Mouse (Mus musculus) adrenal gland, adult 8-10 months (tissue): ENCODE measurements around the gene Boc. TPM values are rescaled to one million over a fixed set of nuclear protein-coding genes. Genes with fewer than 3 reads are reported as not detected.
"Not testable (repeated sequence)": the region's sequence is repeated elsewhere in the genome, so short reads cannot be mapped to it uniquely, and the experiment has no call there.

Source experiments
- DNase-seq: peaks from one replicate; pipeline ENCODE4 v3.0.0; 2022
- microRNA-seq, 2 experiments: library from miRNA; unstranded; fragments of <30 nt; microRNA quantifications; one replicate each; pipeline ENCODE4 v1.2.0; 2022
- total RNA-seq, 4 experiments: library from RNA; stranded (reverse); gene quantifications; 2 replicates each; pipeline ENCODE4 v1.2.4; 2022

Boc gene
- total RNA-seq, 4 experiments from 2014 or later: 45.6 to 89.0 (median 65.4) TPM

DNA sequence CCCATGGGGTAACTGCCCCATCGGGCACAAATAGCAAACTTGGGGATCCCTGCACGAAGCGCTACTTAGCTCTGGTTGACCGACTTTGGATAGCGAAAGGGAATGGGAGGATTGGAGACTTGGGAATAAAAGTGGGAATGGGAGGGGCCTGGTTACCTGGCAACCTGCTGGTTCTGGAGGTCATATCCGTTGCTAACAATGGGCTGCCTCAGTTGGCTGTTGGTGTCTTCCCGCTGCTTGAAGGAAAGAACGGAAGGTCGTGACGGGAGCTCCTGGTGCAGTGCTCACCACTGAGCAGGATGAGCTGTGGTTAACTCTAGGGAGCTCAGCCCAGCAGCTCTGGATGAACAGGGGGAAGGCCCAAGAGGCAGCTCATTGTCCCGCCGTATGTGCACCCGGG lies 71.5 kb downstream of the Boc start:
- DNase-seq: no peak

DNA sequence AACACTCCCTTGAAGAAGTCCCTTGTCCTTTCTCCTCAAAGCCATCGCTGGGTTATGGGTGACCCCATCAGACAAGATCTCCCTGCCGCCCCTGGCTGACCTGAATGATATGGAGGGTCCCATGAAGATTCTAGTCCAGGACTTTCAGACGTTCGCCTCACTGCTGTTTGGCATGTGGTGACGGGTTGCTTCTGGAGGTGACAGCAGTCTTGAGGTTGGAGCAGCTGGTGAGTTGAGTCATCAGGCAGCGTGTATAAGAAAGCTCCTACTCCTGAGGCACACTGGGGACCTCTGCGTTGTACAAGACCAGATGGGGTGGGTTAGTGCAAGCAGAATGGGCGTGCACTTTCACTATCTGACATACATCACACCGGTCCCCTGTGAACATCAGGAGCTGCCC lies 72.1 kb downstream of the Boc start:
- no peak for DNase-seq

DNA sequence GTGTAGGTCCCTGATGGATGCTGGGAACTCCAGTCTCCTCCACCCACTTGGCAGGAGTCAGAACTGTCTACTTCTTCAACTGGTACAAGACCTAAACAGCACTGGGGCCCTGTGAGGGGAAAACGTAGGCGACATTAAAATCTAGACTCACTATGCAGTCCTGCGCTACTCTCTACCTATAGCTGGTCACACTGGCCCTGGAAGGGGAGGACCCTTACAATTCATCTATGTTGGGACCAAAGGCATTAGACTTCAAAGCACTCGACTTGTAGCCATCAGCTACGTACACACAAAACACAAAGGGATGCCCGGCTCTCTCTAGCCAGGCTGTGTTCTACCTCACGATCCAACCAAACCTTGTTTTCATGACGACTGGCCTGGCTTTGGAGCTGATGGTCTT lies 73.0 kb downstream of the Boc start:
- no peak for DNase-seq

DNA sequence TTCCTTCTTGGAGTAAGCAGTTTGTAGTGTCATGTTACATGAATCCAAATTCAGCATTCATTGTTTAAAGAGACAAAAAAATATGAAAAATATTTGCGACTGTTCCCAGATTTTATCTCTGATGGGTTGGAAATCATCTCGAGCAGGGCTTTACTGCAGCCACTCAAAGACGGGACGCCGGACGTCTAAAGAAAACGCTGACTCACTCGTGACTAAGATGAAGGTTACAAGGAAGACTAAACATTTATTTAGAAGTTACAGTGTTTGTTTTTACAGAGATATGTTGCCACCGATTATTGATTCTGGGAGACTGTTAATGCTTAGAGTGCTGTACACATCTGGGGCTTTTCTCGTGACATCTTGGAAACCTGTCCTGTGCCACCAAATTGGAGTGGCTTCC lies 73.9 kb downstream of the Boc start:
- no peak for DNase-seq

DNA sequence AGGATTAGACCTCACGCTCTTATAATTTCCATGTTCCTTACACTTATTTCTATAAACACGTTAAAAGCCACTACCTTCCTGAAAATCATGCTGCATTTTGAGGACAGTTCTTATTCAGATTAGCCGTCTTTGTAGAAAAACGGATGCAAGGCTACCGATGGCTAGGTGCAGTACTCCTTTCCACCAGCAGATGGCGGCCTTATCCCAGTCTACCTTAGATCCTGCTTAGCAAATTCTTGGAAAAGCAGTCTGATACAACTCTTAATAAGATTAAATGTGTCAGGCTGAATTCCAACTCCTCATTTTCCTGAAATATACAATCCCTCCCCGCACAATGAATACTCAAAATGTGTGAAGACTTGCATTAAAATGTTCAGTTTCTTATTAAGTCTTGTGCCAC lies 74.6 kb downstream of the Boc start:
- peak; percentile 63 for DNase-seq

DNA sequence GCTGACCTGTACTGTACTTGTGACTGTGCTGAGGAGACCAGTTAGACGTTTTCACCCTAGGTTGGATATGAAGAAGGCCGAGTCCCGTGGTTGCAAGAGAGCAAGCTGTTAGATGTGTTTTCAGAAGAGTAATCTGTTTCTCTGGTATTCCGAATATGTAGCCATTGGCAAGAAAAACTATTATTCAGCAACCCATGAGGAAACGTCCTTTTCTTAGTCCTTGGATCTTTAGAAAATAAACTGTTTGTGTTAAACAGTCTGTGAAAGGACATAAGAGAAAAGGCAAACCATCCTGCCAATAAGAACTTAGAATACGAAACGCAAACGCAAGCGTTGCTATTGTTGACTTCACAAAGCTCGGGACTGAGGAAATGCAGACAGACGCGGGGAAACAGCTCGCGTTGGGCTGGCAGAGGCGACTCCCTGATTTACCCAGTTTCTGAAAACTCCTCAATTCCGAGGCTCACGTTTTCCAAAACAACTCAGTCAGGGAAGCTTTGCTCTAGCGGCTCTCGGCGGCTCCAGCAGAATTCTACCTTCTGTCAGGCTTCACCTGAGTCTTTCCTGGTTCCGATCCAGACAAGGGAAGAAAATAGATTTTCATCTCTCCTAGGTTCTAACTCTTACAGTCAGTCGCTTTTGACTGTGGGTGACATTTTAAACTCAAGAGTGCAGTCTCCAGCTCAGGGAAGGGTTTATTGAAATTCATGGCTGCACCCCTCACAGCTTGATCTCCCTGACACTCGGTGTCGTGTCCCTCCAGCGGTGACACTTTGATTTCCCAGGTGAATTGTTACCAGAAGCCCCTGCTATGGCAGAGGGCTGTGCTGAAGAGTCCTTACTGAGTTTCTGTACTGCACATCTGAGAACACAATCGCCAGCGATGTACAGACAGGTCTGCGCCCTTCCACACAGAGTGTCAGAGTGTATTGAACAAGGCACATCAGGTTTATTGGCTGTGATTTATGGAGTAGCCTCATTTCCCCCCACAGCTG lies 76.8 kb downstream of the Boc start:
- DNase-seq: no peak

DNA sequence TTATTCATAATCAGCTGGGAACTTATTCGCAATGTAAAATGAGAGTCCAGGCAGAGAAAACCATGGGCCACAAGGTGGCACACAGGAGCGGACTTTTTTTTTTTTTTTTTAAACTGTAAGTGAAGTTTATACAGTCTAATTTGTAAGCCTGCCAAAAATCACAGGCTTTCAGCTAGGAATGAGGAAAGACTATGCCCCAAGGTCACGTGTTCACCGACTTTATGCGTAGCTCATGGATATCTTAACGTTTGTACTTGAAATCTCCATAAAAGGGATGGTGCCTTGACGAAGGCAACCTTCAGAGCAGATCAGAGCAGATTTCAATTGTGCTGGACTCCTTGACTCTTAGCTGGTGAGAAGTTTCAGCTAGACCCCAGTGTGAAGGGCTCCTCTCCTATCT lies 78.1 kb downstream of the Boc start:
- DNase-seq: no peak

DNA sequence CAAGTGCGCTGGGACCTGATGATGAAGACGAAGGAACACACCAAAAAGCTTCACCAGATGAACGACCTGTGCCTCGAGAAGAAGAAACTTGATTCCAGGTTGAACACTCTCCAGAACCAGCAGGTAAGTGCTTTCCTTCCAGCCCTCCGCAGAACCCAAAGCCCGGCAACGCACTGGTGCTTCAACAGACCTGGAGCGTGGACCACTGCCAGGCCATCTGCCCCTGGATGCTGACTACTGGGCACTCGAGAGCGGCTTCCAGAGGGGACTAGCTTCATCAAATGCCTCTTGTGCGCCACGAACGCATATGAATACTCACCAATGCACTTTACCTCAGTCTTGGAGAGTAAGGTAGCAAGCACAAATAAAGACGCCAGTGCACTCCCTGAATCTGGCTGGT lies 78.8 kb downstream of the Boc start:
- no peak for DNase-seq

DNA sequence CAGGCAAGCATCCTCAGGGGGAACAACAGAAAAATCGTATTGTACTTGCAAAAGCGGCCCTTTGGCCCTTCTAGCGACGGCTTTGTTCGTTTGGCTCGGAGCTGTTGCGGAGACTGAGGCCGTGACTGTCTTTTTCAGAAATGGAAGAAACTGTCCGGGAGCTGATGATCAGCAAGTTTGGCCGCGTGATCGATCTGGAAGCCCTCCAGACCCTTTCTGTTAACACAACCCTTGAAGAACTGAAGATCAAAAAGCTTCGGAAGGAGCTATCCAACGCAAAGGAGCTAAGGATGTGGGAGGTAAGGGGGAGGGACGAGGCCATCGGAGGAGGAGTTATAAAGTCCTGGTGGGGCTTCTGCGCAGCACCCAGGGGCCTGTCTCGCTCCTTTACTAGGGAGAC lies 79.9 kb downstream of the Boc start:
- no peak for DNase-seq

DNA sequence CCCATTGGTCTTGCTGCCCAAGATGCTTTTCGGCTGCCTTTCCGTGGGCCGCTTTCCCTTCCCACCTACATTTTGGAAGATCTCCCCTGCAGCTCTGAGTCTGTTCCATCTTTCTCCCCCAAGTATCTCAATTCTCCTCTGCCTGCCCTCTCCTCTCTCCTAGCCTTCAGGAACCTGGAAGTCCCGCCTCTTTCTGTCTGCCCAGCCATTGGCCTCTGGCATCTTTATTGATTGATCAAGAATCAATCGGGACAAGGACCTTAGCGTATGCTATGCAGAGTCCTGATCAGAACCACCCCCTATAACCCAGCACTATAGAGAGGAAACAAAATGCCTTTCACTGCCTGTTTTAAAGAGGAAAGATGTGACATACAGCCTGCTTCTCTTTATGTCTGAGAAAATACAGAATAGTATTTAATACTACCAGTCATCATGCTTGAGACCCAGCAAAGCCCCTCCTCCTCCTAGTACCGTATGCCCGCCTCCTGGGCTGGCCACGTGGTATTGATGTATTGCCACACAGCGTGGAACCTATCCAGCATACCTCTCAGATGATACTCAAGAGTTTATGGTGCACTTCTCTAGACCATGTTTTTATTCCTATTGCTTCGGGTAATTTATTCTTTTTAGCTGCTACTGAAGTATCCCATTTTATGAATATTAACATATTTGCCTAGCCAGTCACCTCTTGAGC lies 82.9 kb downstream of the Boc start:
- no peak for DNase-seq

DNA sequence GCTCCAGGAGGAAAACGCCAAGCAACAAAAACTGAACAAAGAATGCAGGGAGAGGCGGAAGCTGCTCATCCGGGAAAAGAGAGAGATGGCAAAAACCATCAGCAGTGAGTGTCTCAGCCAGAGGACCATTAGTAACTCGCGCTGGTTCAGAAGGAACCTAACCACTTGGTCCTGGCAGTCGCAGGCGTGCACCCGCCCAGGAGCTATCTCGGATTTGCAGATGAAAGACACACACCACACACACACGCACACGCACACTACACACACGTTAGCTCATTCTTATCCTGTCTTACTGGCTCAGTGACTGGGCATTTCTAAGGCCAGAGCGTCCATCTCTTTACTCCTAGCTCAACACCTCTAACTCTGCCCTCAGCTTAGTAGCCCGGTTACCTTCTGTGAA lies 83.4 kb downstream of the Boc start:
- DNase-seq: no peak

DNA sequence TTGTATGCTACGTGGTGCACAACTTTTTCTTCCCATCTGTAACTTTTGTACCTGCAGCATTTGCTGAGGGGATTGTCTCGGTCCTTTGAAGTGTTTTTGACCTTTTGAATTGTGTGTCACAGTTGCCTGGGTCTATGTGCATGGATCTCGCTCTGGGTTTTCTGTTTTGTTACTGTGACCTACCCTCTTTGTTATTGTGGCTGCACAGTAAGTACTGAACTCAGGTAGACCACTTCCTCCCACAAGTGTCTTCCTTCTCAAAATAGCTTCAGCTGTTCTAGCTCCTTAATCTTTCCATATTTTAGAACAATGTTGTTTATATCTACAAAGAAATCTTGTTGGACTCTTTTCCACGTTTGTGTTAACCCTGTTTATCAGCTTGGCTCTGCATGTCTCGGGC lies 97.8 kb downstream of the Boc start:
- no peak for DNase-seq

DNA sequence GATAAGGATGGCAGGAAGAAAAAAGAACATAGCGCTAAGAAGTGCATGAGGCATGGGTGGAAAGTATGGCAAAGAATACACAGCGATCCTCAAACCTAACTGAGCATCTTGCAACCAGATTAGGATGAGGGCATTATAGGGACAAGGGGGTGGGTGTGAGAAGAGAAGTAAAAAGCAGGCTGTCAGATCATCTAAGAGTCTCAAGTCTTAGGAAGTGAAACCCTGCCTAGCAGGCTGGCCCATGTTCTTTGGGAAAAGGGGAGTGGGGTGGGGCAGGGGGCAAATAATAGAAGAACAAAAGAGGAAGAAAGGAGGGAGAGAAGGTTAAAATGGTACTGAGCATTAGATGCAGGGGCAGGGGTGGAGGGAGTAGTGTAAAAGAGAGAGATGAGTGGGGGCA lies 99.9 kb downstream of the Boc start:
- no peak for DNase-seq

DNA sequence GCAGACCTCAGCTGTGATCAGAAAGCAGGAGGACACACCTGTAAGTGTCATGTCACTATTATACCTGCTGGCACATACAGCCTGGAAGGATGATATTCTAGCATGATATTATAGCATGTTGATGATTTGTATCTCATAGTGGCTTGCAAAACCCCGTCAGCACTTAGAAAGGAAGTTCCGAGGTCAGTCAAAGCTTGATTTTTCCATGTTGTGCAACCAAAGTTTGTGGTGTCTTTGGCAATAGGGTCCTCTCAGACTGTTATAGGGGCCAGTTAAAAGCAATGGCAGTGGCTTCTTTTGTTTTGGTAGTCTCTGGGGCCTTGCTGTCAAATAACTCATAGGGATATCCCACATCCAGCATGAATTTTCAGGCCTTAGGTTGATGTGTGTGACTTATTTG lies 100.8 kb downstream of the Boc start:
- no peak for DNase-seq

DNA sequence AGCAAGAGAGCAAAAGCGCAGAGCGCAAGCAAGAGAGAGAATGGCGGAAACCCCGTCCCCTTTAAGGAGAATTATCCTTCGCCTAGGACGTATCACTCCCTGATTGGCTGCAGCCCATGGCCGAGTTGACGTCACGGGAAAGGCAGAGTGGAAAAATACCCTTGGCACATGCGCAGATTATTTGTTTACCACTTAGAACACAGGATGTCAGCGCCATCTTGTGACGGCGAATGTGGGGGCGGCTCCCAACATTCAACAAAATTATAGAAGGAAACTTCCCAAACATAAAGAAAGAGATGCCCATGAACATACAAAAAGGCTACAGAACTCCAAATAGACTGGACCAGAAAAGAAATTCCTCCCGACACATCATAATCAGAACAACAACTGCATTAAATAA lies 116.8 kb downstream of the Boc start:
- not testable (repeated sequence) for DNase-seq

DNA sequence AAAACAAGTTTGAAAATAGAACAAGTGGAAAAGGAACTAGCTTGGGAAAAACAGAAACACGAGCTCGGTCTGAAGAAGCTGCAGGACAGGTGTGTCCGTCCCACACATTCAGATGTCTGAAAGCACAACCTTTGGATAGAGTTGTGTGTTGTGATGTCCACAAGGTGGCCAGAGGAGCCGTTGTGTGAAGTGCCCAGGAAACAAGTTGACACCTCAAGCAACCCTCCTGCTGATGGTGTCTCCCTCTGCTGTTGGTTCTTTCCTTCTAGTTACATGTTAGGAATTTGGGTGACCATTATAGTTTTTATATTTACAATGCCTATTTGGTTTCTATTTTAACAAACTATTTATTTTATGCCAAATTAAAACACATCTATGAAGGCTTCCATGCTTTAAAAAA lies 123.2 kb downstream of the Boc start:
- DNase-seq: no peak

Small RNA genes within 50 kb of the gene (microRNA-seq; reads per million reads assigned to microRNA genes)
- gene Mir3081: 0.70 to 4.2 reads per million in 2 experiments

Other genes starting within 250 kb of the Boc start
- gene Sidt1, start 225.7 kb downstream of the Boc start, total RNA-seq: 10 to 100 TPM in 3 of 4 experiments, 1 to 10 TPM in 1; 7.8 to 18.1 (median 13.3) TPM
- 10 to 100 TPM; 21.4 to 31.3 (median 23.5) TPM for gene Spice1, start 211.8 kb downstream of the Boc start, total RNA-seq
- gene Cfap44, start 164.1 kb downstream of the Boc start, total RNA-seq: 1 to 10 TPM in 1 of 4 experiments, under 1 TPM in 3; 0.43 to 2.3 (median 0.70) TPM
- gene Nepro, start 165.4 kb upstream of the Boc start, total RNA-seq: 10 to 100 TPM; 10.8 to 13.6 (median 12.1) TPM
- 10 to 100 TPM; 19.0 to 22.6 (median 20.6) TPM for gene Gtpbp8, start 187.5 kb upstream of the Boc start, total RNA-seq
- gene Cd200r1, start 206.8 kb upstream of the Boc start, total RNA-seq: 1 to 10 TPM in 1 of 4 experiments, under 1 TPM in 3; 0.29 to 1.0 (median 0.51) TPM